Mouse (Mus musculus) lung, embryonic 14.5 days (tissue): ENCODE measurements around the gene Ccdc83. TPM values are rescaled to one million over a fixed set of nuclear protein-coding genes. Genes with fewer than 3 reads are reported as not detected.

ENCODE experiments used
- ATAC-seq: fragments of 200-750 bp; cut with Nextera tagmentation; 2 replicates; pipeline ENCODE4 v1.8.0; 2017; ENCODE audit warnings: mild to moderate bottlenecking, moderate TSS enrichment, moderate library complexity; ENCODE audit not compliant: insufficient read depth
- DNase-seq: peaks from one replicate; pipeline ENCODE4 v3.0.0-alpha.2; 2015
- H3K27ac ChIP-seq: fragments of 300-500 bp; sonication (generic); 2 replicates; pipeline ENCODE4 v1.5.1; 2014; ENCODE audit warnings: low read depth, mild to moderate bottlenecking, moderate library complexity
- H3K27me3 ChIP-seq: fragments of 300-500 bp; sonication (generic); 2 replicates; pipeline ENCODE4 v1.6.1; 2014; ENCODE audit warnings: low read length, control low read depth; ENCODE audit not compliant: insufficient read depth
- H3K36me3 ChIP-seq: fragments of 300-500 bp; sonication (generic); 2 replicates; pipeline ENCODE4 v1.6.1; 2014; ENCODE audit warnings: control low read depth; ENCODE audit not compliant: insufficient read depth
- H3K4me1 ChIP-seq: fragments of 300-500 bp; sonication (generic); 2 replicates; pipeline ENCODE4 v1.6.1; 2014; ENCODE audit warnings: antibody characterized with exemption, control low read depth; ENCODE audit not compliant: insufficient read depth
- H3K4me2 ChIP-seq: fragments of 300-500 bp; sonication (generic); 2 replicates; pipeline ENCODE4 v1.6.1; 2014; ENCODE audit warnings: mild to moderate bottlenecking
- H3K4me3 ChIP-seq: fragments of 300-500 bp; sonication (generic); 2 replicates; pipeline ENCODE4 v1.5.1; 2014; ENCODE audit warnings: low read depth, low read length
- H3K9ac ChIP-seq: fragments of 300-500 bp; sonication (generic); 2 replicates; pipeline ENCODE4 v1.6.1; 2014
- H3K9me3 ChIP-seq: fragments of 300-500 bp; sonication (generic); 2 replicates; pipeline ENCODE4 v1.6.1; 2016; ENCODE audit warnings: low read depth, low read length, control low read depth
- CTCF ChIP-seq: IDR thresholded peaks from 2 replicates; pipeline ENCODE4 v1.5.1; 2016; ENCODE audit warnings: antibody characterized with exemption, low read depth
- WGBS: fragments of 180-500 bp; shearing (Covaris S2); extraction: QIAGEN DNeasy Blood & Tissue Kit; methylation state at CpG from one replicate; pipeline ENCODE4 v1.1.7; 2014; 5-methylcytosine and 5-hydroxymethylcytosine counted together
- polyA plus RNA-seq: library from polyadenylated mRNA; unstranded; fragments of >200 nt; fragmentation: Nextera tagmentation; extraction: Ambion mirVana; gene quantifications from 2 replicates; pipeline ENCODE4 v1.2.1, GENCODE M21; 2014

The Ccdc83 gene
- polyA plus RNA-seq, 1 experiment from 2014 or later: not detected

DNA sequence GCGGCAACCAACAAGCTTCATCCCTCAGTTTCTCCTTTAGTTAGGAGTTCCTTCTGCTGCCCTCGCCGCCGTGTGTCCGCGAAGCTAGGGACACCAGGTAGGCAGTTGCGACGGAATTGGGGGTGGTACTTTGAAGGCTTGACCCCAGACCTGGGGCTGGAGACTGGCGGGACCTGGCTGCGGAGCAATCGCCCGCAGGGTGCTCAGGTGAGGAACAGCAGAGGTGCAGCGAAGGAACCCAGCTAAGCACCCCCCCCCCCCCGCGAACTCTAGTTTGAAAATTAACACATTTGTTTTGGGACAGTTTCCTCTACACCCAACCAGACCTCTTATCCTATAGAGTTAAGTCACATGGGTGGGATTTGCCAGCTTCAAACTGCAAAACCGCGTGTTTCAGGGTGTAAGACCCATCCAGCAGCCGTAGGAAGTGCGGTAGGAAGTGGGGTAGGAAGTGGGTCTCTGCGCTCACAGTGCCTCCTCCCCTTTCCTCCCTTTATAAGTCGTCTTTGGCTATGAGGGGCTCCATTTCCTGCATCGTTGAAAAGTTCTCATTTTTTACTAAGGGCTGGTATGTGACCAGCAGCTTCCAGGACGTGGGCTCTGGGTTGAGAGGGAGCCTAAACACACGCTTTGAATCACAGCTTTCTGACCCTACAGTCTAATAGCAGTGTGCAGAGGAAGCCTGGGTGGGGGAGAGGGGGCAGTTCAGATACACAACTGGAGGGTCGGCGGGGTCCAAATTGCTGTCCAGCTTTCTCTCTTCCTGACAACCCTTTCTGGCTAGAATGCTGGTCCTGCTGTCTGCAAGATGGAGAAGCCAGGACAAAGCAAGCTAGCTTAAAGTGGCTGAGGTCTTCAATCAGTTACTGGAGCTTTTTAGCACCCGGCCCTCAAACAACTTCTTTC lies 37.3 kb upstream of the Ccdc83 start:
- TF ChIP-seq CTCF: no peak
- Histone ChIP-seq H3K27me3 (no peaks in the 10 kb centered on the region), H3K36me3 (no peaks in the 10 kb centered on the region), H3K27ac (no peak overlapping the region), H3K4me3 (peak overlapping the region; percentile 59), H3K4me1 (no peaks in the 10 kb centered on the region), H3K9me3 (no peaks in the 10 kb centered on the region), H3K9ac (peak overlapping the region; percentile 58), H3K4me2 (peak overlapping the region; percentile 94)
- WGBS: 3% methylated on average over 27 of the region's 27 CpGs
- ATAC-seq: peak; percentile 64; the same call in 1 of the 2 replicates
- peak; percentile 35 for DNase-seq

DNA sequence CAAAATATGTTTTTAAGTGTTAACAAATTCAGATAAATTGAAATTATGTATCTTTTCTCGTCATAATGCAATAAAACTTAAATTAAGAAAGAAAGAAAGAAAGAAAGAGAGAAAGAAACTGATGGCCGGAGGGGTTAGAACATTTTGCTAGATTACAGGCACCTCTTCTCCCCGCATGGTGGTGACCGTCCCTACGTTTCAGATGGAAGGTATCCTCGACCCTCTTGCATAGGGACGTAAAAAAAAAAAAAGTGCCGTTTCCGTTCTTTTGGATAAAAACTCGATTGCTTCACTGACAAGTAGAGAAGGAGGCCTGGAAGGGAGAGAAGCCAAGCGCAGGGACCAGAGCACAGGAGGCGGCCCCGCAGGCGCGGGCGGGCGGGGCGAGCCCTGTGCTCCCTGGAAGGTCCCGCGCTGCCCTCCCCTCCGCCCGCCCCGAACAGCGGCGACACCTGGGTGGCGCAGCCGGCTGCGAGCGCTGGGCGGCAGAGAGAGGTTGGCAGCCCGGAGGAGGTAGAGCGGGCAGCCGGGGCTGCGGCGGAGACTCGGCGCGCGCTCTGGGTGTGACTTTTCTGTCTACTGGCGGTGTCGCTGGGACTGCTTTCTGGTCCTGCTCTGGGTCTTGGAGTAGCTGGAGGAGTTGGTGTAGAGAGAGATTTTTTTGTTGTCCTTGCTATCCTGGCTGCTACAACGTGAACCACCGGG lies 36.5 kb upstream of the Ccdc83 start, which contains the start of gene Sytl2:
Gene Sytl2 (plus strand): TSS at position 311 of the 705 bp plus-strand sequence.
- DNase-seq: peak; percentile 69

DNA sequence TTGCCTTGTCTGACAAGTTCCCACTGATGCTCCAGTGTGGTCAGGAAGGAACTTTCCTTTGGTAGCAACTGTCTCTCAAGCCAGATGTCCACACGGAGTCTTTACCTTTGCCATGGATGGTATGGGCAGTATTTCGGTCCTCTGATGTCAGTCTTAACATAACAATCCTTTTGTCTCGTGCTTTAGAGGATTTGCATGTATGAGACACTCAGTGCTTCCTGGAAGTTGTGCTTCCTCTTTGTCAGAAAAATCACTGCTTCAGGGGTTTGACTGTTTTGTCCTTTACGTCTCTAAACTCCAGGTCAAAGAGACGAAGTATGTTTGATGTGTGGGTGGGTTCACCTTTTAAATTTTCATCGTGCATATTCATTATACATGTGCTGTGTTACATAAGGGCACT lies 26.3 kb upstream of the Ccdc83 start:
- no peaks in the 10 kb centered on the region for H3K27me3 ChIP-seq
- H3K9ac ChIP-seq: no peak overlapping the region
- H3K9me3 ChIP-seq: no peaks in the 10 kb centered on the region
- no peak for TF ChIP-seq CTCF
- 76% methylated on average over 6 of the region's 6 CpGs for WGBS
- H3K4me2 ChIP-seq: no peak overlapping the region
- H3K36me3 ChIP-seq: no peaks in the 10 kb centered on the region
- H3K27ac ChIP-seq: no peak overlapping the region
- no peak for DNase-seq
- no peaks in the 10 kb centered on the region for H3K4me1 ChIP-seq
- no peak for ATAC-seq
- no peak overlapping the region for H3K4me3 ChIP-seq

More for the DNA sequence above, 36.5 kb upstream of the Ccdc83 start, which contains the start of gene Sytl2:
- peak within 1 kb of the TSS; percentile 94 for H3K4me2 ChIP-seq
- H3K36me3 ChIP-seq: no peaks in the 10 kb centered on the region
- peak; percentile 29; the same call in 1 of the 2 replicates for TF ChIP-seq CTCF
- peak within 1 kb of the TSS; percentile 58 for H3K9ac ChIP-seq
- peak; percentile 87 for ATAC-seq
- H3K9me3 ChIP-seq: no peaks in the 10 kb centered on the region
- H3K27ac ChIP-seq: no peak within 1 kb of the TSS
- H3K27me3 ChIP-seq: no peaks in the 10 kb centered on the region
- peak within 1 kb of the TSS; percentile 59 for H3K4me3 ChIP-seq
- H3K4me1 ChIP-seq: no peaks in the 10 kb centered on the region
- WGBS: under 1% methylated on average over 43 of the region's 43 CpGs

DNA sequence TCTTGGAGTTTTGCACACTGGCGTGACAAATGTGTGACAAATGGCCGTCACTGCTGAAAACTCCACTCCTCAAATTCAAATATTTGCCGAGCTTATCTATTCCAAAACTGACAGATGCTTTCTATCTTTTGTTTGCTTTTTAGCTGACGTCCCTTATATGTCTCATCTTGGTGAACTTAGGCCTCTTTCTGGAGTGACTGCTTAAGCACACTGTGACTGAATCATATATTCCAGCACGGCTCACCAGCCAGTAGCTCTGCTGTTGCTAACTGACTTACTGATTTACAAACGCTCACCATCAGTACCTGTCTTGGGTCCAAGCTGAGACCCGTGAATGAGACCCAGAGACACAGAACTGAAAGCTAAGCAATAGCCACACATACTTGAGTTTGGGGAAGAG lies 19.2 kb upstream of the Ccdc83 start:
- no peak overlapping the region for H3K9ac ChIP-seq
- H3K27me3 ChIP-seq: no peaks in the 10 kb centered on the region
- H3K27ac ChIP-seq: no peak overlapping the region
- DNase-seq: peak; percentile 28
- no peak overlapping the region for H3K4me3 ChIP-seq
- TF ChIP-seq CTCF: no peak
- 17% methylated on average over 7 of the region's 7 CpGs for WGBS
- H3K4me1 ChIP-seq: no peaks in the 10 kb centered on the region
- H3K9me3 ChIP-seq: no peaks in the 10 kb centered on the region
- no peaks in the 10 kb centered on the region for H3K36me3 ChIP-seq
- peak; percentile 12; the same call in 1 of the 2 replicates for ATAC-seq
- no peak overlapping the region for H3K4me2 ChIP-seq

DNA sequence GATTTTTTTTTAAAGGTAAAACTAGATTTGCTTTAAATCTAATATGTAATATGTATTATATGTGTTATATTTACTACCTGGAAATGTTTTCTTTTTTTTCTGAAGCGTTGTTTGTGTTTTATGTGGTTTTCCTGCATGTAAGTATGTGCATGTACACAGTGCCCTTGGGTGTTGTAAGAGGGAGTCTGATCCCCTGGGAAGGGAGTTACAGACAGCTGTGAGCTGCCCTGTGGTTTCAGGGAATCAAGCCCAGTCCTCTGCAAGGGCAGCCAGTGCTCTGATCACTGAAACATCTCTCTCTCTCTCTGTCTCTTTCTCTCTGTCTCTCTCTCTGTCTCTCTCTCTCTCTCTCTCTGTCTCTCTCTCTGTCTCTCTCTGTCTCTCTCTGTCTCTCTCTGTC lies 17.2 kb upstream of the Ccdc83 start:
- no peaks in the 10 kb centered on the region for H3K4me1 ChIP-seq
- no peaks in the 10 kb centered on the region for H3K36me3 ChIP-seq
- DNase-seq: no peak
- WGBS: 84% methylated on average over 1 of the region's 1 CpGs
- H3K4me3 ChIP-seq: no peak overlapping the region
- H3K27me3 ChIP-seq: no peaks in the 10 kb centered on the region
- no peak for TF ChIP-seq CTCF
- no peaks in the 10 kb centered on the region for H3K9me3 ChIP-seq
- no peak overlapping the region for H3K9ac ChIP-seq
- H3K4me2 ChIP-seq: no peak overlapping the region
- no peak overlapping the region for H3K27ac ChIP-seq
- ATAC-seq: no peak

DNA sequence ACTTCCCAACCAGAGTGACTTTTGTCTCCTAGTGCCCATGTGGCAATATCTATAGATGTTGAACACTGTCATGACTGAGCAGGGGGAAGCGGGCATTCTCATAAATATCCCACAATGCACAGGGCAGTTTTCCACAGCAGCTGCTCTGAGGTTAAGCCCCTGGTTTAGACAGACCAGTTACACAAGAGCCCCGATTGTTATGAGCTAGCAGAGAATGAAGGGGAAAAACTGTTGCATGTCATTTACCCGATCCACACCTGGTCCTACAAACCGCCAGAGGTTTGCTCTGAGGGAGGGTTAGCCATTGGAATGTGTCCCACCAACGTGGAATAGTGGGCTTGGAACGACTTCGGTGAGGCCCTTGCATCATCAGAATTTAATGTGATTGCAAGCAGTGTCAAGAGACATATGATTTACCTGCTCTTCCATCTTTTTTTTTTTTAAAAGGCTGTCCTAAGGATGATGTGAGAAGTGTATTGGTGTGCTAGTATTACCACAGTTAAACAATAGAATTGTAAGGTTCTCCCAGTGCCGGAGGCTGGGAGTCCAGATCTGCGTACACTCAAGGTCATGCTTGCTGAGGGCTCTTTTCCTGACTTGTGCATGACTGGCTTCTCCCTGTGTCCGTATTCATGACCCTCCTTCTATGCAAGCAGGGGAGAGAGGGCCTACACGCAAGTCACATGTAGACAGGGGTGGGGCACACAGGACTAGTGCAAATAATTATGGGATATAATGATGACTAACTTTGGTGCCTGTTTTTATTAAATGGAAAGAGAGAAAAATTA lies 16.4 kb upstream of the Ccdc83 start:
- no peak overlapping the region for H3K4me3 ChIP-seq
- no peak for DNase-seq
- H3K4me1 ChIP-seq: no peaks in the 10 kb centered on the region
- no peaks in the 10 kb centered on the region for H3K27me3 ChIP-seq
- no peak overlapping the region for H3K4me2 ChIP-seq
- H3K27ac ChIP-seq: no peak overlapping the region
- no peaks in the 10 kb centered on the region for H3K36me3 ChIP-seq
- no peak for ATAC-seq
- 63% methylated on average over 11 of the region's 11 CpGs for WGBS
- no peak for TF ChIP-seq CTCF
- H3K9ac ChIP-seq: no peak overlapping the region
- no peaks in the 10 kb centered on the region for H3K9me3 ChIP-seq
